Mouse (Mus musculus): ENCODE measurements at regions not wholly inside any gene's neighbourhood (a gene's known extent, or its start where the extent isn't known, plus 50 kb on each side); places are given as distances from the start of the nearest gene placed in this dataset.

DNA sequence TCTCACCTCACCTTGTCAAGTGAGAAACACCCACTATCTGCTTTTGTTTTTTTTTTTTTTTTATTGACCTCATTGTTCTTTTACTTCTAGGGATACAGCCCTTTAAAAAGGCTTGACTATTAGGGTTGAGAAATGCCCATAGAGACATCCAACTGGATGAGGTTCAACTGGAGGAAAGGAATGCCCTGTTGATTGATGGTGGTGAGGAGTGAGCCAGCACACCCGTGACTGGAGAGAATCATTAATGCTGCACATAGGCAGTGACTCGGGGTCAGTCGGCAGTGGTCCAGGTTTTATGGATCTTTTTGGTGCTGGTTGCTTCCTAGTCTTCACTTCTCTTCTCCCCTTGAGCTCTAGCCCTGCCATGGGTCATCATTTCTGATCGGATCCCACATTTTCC is 82.9 kb upstream of the Cryz start:
- no peak for DNase-seq (ENCODE audit: low read depth, low spot score)

DNA sequence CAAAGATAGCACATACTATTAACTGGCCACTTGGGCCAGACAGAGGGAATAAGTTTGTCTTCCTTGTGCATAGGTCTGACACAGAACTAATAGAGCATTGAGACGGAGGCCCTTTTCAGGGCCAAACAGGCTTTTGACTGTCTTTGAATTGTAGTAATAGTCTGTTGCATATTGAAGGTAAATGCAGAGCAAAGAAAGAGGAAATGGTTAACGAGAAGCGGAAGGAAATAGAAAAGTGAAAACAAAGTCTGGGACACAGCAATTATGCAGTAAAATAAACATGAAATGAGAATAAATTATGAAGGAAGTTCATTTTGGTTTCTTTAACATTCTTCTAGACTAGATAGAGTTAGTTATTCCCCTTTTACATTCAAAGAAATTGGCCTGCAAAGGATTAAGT is 86.4 kb upstream of the Cryz start:
- DNase-seq (ENCODE audit: low read depth, low spot score), result no peak

DNA sequence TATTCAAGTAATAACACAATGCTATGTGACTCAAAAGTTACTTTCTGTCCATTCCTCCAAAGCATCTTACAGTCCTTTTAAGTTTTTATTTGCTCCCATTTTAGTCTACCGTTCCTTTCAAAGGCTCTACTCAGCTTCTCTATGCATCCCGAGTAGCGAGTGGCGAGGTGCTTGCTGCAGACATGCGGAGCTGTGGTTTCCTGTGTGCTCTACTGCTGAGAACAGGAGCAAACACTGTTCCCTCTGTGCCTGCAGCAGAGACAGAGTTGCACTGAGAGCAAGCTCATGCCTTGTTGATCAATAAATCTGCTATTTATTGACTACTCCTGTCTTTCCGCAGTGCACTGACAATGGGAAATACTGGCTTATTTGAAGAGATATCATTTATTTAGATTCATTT is 87.1 kb upstream of the Cryz start:
- DNase-seq (ENCODE audit: low read depth, low spot score), result no peak

DNA sequence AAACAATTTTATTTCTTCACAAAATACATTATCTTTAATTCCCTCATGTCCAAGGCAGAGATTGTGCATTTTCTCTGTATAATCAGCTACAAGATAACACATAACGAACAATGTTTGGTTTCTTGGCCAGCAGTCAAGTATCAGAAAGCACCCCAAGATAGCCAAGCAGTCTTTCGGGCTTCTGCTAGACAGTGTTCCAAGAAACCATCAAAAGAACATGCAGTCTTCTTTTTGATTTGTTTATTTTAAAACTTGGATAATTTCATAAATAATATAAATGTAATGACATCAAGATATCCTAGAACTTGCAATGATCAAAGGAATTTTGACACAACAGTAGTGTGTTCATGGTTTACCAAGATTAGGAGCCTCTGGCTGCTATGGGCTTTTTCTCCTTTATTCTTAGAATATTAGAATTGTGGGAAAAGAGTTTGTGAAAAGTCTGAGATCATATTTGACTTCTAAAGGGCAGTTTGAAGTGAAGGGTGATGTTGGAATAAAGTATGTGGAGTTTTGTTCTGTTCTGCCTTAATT is 103.1 kb upstream of the Cryz start:
- DNase-seq (ENCODE audit: low read depth, low spot score), result no peak

DNA sequence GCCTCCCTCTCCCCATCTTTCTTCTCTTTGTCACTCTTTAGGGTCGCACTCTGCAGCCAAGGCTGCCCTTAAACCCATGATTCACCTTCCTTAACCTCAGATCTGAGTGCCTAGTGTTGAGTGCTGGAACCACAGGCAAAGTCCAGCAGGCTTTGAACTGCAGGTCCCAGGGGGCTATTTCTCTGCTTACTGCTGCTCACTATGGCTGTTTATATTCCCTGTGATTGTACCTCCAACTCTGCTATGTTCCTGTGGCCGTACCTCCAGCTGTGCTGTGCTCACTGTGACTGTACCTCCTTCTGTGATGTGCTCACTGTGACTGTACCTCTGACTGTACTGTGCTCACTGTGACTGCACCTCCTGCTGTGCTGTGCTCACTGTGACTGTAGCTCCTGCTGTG is 124.1 kb upstream of the Cryz start:
- no peak for DNase-seq (ENCODE audit: low read depth, low spot score)

DNA sequence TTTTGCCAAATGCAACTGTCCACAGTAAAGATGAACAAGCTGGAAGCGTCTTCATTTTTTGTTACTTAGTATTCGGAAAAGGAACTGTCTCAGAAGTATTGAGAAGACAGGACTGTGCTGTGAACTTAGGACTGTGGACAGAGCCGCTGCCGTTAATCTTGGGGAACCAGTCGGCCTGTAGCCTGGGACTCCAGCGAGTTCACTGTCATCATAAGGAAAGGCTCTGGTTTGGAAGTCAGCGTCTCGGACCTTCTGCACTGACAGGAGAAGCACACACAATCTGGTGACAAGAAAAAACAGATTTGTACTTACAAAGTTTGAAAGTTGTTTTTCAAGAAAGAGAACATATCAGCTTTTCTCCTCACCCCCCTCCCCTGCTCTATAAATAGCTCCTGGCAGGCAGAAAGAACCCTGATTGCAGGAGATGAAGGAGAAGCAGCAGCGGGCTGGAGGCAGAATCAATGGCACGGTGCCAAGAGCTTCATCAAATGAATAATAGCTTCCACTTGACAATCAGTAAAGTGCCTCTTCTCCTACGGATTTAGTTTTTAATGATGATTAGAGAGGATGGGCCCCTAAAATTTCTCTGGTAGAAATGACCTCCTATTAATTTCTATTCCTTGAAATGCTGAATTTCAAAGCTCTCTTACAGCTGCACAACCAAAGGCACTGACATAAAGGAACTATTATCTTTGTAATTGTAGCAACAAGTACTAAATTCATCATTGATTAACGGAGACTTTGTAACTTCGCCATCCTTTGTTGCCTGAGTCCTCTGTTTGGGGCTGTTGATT is 128.7 kb upstream of the Cryz start:
- no peak for DNase-seq (ENCODE audit: low read depth, low spot score)

DNA sequence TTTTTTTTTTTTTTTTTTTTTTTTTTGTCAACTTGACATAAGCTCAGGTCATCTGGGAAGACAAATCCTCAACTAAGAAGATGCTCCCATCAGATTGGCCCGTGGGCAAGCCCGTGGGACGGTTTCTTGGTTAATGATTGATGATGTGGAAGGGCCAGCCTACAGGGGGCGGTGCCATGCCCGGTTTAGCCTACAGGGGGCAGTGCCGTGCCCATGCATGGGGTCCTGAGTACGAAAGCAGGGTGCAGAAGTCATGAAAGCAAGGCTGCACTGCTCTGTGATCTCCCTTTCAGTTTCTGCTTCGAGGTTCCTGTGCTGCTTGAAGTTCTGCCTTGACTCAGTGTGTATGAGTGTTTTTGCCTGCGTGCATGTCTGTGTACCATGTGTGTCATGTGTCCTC is 127.7 kb upstream of the Lhx8 start:
- peak; percentile 8 for DNase-seq (ENCODE audit: low read depth, low spot score)

DNA sequence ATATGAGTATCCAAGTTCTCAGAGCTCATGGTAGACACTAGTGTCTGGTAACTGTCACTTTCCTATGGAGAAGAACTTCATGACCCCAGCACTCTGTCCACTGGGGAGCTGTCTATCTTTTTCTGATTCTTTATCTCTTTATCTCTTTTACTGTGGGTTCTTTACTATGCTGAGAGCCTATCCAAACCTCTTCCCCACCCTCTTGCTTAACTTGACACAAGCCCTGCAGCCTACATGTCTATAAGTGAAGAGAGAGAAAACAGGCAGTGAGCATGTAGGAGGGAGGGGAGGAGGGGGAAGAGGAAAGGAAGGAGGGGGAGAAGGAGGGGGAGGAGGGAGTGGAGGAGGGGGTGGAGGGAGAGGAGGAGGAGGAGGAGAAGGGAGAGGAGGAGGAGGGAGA is 122.6 kb upstream of the Lhx8 start:
- no peak for DNase-seq (ENCODE audit: low read depth, low spot score)

DNA sequence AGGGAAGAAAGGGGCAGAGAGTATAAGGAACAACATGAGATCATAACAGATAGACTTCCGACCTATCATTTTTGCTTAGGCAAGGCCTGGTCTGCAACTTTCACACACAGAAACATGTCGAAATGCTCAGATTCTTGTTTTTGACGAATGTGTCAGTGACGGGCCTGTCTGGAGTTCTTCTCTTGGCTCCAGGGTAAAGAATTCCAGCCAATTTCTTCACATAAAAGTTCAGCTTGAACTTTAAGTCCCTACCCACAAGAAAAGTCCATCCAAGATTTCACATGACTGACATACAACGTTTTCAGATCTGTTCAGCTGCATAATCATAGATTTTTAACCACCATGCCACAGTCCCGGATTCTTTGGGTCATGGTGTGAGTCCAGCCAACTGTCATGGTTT is 122.1 kb upstream of the Lhx8 start:
- DNase-seq (ENCODE audit: low read depth, low spot score), result no peak

DNA sequence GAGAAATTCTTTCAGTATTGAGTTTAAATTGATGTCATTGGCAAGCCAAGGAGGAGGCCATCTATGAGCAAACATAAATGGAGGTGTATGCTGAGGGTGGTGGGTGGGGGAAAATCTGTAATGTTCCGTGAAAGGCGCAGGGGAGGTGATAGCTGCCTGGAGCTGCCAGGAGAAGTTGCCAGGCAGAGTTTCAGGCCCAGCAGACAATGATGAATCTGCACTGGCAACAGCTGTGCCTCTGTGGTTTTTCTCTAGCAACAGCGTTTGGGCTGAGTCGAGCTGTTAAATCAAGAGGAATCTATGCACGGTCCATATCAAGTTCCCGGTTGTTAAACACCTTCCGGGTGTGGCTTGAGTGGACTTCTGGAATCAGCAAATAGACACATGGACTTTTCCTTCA is 120.7 kb upstream of the Lhx8 start:
- no peak for DNase-seq (ENCODE audit: low read depth, low spot score)

DNA sequence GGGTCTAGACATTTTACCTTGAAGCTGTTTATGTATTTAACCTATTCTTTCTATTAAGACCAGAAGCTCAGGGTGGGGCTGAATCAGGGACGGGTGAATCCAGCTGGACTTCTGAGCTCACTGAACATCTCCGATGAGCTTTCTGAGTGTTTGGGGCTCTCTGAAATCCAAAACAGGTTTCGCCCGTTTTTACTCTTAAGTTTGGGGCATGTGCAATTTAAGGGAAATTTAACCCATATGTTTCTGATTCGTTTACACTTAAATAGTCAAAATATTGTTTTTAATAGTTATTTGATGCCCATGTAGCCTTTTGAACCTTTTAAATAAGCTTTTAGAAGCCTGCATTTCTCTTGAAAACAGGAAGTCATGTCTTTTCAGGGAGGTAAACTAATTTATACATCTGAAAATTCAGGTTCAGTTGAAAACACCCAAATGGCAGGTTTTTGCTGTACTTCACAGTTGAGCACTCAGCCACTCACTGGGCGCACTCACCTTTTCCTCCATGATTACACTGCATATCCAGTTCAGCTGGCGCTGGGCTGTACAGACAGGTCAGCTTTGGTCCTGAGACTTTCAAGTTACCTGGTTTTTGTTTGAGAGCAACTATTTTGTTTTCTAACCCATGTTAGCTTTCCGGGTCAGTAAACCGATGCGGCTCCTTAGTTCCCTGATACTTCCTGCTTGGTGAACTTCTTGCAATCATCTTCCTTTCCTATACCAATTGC is 113.1 kb upstream of the Lhx8 start:
- no peak for DNase-seq (ENCODE audit: low read depth, low spot score)

DNA sequence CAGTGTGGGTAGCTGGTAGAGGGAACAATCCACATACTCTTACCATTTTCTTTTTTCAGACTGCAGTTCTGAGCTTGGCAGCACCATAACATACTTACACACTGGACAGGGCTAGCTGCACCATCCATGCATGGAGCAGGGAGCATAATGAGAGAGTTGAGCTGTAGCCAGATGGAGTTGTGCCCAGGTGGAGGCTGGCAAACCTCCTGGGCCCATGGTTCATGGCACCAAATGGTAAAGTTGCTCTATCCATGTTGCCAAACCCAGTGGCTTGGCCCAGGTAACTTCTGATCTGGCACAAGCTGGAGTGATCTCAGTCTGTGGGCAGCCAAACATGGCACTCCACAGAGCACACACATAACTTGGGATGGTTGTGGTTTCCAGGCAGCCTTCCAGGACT is 111.0 kb upstream of the Lhx8 start:
- DNase-seq (ENCODE audit: low read depth, low spot score), result no peak

DNA sequence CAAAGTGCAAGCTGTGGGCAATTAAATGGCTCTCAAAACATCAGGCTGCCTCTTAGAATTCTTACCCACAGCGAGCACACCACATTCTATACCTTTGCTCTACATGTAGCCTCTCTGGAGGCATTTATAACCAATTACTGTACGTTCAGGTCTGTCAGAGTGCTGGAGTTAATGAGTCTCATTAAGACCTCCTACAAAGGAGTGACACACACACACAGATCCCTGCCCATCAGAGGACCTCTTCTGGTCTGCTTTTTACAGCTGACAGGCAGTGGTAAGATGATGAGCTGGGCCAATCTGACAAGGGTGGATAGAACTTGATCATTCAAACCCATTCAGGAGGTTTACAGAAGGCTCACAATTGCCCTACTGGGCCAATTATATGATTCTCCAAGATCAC is 110.4 kb upstream of the Lhx8 start:
- no peak for DNase-seq (ENCODE audit: low read depth, low spot score)

DNA sequence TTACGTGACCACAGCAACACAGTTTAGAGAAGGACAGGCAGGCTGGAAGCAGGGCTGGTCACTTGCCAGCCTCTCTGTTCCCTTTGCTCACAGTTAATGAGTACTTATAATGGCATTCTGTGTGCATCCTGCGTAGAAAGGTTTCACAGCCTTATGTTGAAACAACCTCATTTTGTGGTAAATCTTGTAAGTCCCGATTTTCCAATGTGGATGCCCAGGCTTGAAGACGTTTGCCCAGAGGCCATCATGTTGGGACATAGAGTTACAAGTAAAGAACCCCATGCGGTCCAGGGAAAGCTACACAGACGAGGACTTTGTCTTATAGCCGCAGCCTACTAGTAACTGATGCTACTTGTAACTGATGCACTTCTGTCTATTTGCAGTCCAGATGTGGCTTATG is 100.4 kb upstream of the Lhx8 start:
- no peak for DNase-seq (ENCODE audit: low read depth, low spot score)

DNA sequence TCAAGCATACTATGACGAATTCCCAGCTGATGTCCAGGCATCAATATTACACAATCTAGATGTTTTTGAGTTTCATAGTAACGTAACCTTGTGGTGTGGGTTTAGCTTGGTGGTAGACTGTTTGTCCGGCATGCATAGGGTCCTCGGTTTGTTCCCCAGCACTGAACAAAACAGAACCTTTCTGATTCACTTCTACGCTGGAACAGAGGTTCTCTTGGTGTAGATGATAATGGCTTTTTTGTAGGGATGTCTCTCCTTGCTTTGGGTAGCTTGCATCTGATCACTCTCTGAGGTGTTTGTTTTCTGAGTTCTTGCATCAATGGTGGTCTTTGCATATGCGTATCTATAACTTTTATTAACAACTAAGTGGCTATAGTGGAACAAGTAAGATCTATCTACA is 99.2 kb upstream of the Lhx8 start:
- no peak for DNase-seq (ENCODE audit: low read depth, low spot score)

DNA sequence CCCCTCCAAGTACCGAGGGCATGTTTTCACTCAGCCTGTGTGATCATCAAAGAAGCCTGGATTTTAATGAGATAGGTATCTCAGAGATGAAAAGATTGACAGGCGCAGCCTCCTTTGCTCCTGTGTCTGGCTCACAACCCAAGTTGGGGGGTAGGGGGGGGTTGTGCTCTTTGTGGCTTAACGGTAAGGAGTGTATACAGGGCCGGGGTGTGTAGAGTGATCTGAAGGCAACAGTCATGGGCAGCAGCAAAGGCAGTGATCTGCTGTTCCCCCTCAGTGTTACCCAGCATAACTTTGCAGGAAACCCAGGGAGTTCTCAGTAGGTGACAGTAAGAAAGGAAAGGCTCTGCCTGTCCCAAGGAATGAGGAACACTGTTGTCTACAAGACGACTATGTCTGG is 94.1 kb upstream of the Lhx8 start:
- DNase-seq (ENCODE audit: low read depth, low spot score), result no peak

DNA sequence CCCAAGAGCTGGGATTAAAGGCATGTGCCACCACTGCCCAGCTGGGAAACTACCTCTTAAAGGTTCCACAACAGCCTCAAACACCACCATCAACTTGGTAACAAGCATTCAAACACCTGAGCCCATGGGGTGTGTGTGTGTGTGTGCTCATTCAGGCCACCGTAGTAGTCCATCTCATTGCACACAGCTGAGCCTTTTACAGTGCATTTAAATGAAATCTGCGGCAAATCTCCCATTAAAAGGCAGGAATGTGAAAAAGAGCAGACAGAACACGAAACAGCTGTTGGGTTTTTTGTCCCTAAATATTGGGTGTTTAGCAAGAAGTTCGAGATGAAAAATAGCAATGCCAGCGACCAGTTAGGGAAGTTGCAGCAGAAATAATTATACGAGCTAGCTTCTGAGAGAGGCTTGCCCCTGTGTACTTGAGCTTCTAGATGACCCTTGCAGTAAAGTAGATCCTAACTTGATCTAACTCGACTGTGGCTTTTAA is 91.0 kb upstream of the Lhx8 start:
- no peak for DNase-seq (ENCODE audit: low read depth, low spot score)

DNA sequence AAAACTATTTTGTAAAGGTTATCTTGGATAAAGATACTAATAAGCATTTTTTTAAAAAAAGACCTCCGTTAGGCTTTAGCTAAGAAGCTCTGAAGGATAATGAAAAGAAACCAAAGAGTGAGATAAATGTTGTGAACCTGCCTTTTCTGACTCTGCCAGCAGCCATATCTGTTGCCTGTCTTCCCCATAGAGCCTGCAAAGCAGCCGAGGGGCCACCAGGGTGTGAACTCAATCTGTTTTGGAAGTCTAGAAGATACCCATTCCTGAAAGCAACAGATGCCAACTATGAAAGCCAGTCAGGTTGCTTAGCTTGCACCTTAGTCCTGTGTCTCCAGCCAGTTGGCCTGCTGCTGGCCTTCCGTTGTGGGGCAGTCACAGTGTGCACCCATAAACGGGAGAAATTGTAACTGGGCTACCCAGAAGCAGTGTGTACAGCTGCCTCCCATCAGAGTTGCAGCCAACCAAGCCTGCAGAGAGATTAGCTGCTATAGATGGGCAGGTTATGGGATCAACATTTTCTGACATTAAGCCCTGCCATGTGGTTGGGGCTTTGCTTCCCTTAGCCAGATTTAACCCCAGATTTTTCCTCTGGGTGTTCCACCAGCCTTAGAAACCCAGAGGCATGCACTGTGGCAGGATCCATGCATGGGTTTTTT is 87.8 kb upstream of the Lhx8 start:
- DNase-seq (ENCODE audit: low read depth, low spot score), result no peak

DNA sequence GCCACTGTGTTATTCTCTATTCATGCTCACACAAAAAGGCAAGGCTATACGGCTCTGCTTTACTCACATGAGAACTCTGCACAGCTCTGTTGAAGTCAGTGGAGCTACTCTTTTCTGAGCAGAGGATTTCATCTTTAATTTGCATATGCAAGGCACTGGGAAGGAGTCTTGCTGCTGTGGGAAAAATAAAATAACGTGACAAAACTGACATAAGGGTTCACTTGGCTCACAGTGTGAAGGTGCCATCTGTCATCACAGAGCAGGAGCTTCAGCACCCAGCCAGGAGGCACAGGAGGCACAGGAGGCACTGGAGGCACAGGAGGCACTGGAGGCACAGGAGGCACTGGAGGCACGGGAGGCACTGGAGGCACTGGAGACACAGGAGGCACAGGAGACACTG is 83.9 kb upstream of the Lhx8 start:
- no peak for DNase-seq (ENCODE audit: low read depth, low spot score)

DNA sequence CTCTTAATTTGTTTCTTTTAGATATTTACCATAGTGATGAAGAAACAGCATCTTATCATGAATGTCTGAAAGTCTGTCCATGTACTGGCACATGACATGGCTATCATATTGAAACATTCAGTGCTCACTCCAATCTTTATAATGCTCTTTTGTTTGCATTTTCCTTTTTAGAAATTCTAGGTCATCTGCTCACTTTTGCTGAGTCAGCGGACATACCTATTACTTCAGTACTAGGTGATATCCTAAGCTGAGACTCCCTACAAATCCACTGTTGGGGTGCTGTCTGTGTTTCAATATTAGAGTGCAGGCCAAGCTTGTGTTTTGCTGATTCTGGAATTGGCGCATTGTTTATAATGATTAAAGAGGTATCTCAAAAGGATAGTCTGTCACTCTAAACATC is 79.8 kb upstream of the Lhx8 start:
- DNase-seq (ENCODE audit: low read depth, low spot score), result no peak

DNA sequence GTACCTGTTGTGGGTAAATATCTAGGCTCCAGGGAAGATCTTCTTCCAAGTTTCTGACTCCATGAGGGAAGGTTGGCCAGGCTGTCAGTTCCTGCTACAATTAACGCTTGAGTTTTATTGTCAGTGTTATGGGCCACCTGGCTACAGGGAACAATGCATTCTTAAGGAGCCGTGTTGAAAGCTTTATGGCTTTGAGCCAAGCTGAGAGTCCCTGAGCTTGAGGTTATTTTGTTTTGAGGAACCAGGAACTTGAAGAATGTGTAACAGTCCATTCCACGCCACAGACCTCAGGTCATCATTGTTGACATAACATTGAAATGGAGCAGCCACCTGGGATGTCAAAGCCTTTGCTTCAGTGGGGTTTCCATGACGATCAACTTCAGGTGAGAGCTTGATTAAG is 71.6 kb upstream of the Lhx8 start:
- DNase-seq (ENCODE audit: low read depth, low spot score), result no peak

DNA sequence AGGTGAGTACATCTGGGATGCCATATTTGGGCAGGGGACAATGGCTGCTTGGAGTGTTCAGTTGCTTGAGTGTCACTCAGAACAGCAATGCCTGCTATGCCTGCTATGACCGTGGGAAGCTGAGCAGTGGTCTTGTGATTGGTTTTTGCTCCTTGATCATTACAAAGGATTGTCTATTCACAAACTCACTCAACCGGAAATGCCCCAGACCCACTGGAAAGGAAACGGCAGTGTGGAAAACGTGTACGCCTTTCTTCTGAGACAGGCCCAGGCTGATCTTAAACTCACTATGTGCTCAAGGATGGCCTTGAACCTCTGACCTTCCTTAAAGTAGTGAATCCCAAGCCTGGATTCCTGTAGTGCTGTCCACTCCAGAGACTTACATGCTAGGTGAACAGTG is 63.2 kb upstream of the Lhx8 start:
- no peak for DNase-seq (ENCODE audit: low read depth, low spot score)

DNA sequence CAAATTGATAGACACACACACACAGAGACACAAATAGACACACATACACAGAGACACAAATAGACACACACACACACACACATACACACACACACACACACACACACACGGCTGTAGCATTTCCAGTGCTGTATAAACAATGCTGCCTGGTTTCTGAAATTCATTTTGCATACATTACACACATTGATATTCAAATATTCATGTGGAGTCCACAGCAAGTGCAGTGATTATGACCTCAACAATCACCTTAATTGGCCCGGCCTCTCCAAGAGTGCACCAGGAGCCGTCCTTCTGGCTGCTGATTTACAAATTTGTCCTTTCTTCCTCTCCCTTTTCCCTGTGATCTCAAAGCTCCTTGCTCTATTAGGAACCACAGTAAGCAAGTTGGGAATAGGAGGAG is 61.2 kb upstream of the Lhx8 start:
- no peak for DNase-seq (ENCODE audit: low read depth, low spot score)

All from CD4-positive, CD25-positive, alpha-beta regulatory T cell, adult 2 months (primary cell).